Mouse (Mus musculus): Measurements from ENCODE around the gene Il9r. TPM values are rescaled to one million over a fixed set of nuclear protein-coding genes. Genes with fewer than 3 reads are reported as not detected.

Il9r gene
- not detected for polyA plus RNA-seq (2015; fragmentation: Illumina TruSeq; extraction: RNeasy Lipid Tissue Mini Kit (QIAGEN cat#74804); ENCODE audit: low read depth, low replicate concordance)

GRCm38 (mm10) chr11:32200075-32200601 is at the start of gene Il9r:
Gene Il9r, minus strand, starts transcription at chr11:32200279.

GRCm38 (mm10) chr11:32226124-32226871 is 26.2 kb upstream of the Il9r start, which contains the start of gene Mpg:
Gene Mpg, plus strand, starts transcription at chr11:32226505.

DNA sequence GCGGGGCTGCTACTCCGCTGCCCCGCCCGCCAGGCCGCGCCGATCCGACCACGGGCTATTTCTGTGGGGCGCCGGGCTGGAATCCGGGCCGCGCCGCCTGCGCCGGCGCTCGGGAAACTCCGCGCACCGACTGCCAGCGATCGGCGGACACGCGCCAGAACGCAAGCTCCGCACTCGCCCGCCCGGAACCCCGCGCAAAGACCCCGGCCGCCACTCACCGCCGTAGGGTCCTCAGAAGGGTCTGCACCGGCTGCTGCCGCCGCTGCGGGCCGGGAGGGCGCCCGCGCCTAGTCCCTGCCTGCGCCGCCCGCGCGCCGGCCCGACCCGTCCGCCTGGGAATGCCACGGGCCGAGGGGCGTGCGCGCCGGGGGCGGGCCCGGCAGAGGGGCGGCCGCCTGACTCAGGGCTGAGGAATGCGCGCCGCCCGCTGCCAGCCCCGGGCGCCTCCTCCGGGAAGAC is 21.9 kb upstream of the Il9r start, which contains the start of gene Rhbdf1:
Rhbdf1 (minus strand) TSS at position 350 of the 459 bp plus-strand sequence.

GRCm38 (mm10) chr11:32205058-32205873 is 5.2 kb upstream of the Il9r start, which contains the start of gene Snrnp25:
Gene Snrnp25, plus strand, starts transcription at chr11:32205415.

Other genes with a start within 250 kb of the Il9r start
- 0.22 TPM for gene 4930524B15Rik, start 234.7 kb downstream of the Il9r start, polyA plus RNA-seq (2015; fragmentation: Illumina TruSeq; extraction: RNeasy Lipid Tissue Mini Kit (QIAGEN cat#74804); ENCODE audit: low read depth, low replicate concordance)
- 742 TPM for gene Nsg2, start 199.8 kb downstream of the Il9r start, polyA plus RNA-seq (2015; fragmentation: Illumina TruSeq; extraction: RNeasy Lipid Tissue Mini Kit (QIAGEN cat#74804); ENCODE audit: low read depth, low replicate concordance)
- gene Snrnp25, start 5.1 kb upstream of the Il9r start, polyA plus RNA-seq (2015; fragmentation: Illumina TruSeq; extraction: RNeasy Lipid Tissue Mini Kit (QIAGEN cat#74804); ENCODE audit: low read depth, low replicate concordance): 47.0 TPM
- gene Rhbdf1, start 22.0 kb upstream of the Il9r start, polyA plus RNA-seq (2015; fragmentation: Illumina TruSeq; extraction: RNeasy Lipid Tissue Mini Kit (QIAGEN cat#74804); ENCODE audit: low read depth, low replicate concordance): 8.0 TPM
- 21.7 TPM for gene Mpg, start 26.2 kb upstream of the Il9r start, polyA plus RNA-seq (2015; fragmentation: Illumina TruSeq; extraction: RNeasy Lipid Tissue Mini Kit (QIAGEN cat#74804); ENCODE audit: low read depth, low replicate concordance)
- 30.2 TPM for gene Nprl3, start 67.4 kb upstream of the Il9r start, polyA plus RNA-seq (2015; fragmentation: Illumina TruSeq; extraction: RNeasy Lipid Tissue Mini Kit (QIAGEN cat#74804); ENCODE audit: low read depth, low replicate concordance)
- not detected for gene Hba-x, start 76.1 kb upstream of the Il9r start, polyA plus RNA-seq (2015; fragmentation: Illumina TruSeq; extraction: RNeasy Lipid Tissue Mini Kit (QIAGEN cat#74804); ENCODE audit: low read depth, low replicate concordance)
- gene Hba-a1, start 83.2 kb upstream of the Il9r start, polyA plus RNA-seq (2015; fragmentation: Illumina TruSeq; extraction: RNeasy Lipid Tissue Mini Kit (QIAGEN cat#74804); ENCODE audit: low read depth, low replicate concordance): 449 TPM
- gene Hbq1b, start 86.7 kb upstream of the Il9r start, polyA plus RNA-seq (2015; fragmentation: Illumina TruSeq; extraction: RNeasy Lipid Tissue Mini Kit (QIAGEN cat#74804); ENCODE audit: low read depth, low replicate concordance): not detected
- gene Hba-a2, start 96.2 kb upstream of the Il9r start, polyA plus RNA-seq (2015; fragmentation: Illumina TruSeq; extraction: RNeasy Lipid Tissue Mini Kit (QIAGEN cat#74804); ENCODE audit: low read depth, low replicate concordance): 651 TPM
- gene Hbq1a, start 99.8 kb upstream of the Il9r start, polyA plus RNA-seq (2015; fragmentation: Illumina TruSeq; extraction: RNeasy Lipid Tissue Mini Kit (QIAGEN cat#74804); ENCODE audit: low read depth, low replicate concordance): 1.5 TPM
- gene Sh3pxd2b, start 147.5 kb upstream of the Il9r start, polyA plus RNA-seq (2015; fragmentation: Illumina TruSeq; extraction: RNeasy Lipid Tissue Mini Kit (QIAGEN cat#74804); ENCODE audit: low read depth, low replicate concordance): 7.1 TPM